Mouse (Mus musculus) 3T3-L1 (cell line): Measurements from ENCODE around the gene Phb2.

Source experiments
- DNase-seq: peaks from one replicate; pipeline ENCODE4 v3.0.0-alpha.2; 2015; ENCODE audit warnings: low read depth, low spot score

Gene Phb2

GRCm38 (mm10) chr6:124690517-124690916, 21.6 kb upstream of the Phb2 start:
- DNase-seq, result no peak

GRCm38 (mm10) chr6:124693243-124693981, 18.7 kb upstream of the Phb2 start:
- DNase-seq, result no peak

- no peak for DNase-seq
Measured at GRCm38 (mm10) chr6:124694166-124694955, 17.8 kb upstream of the Phb2 start.

GRCm38 (mm10) chr6:124696441-124697150, 15.5 kb upstream of the Phb2 start:
- DNase-seq, result peak; percentile 71

- no peak for DNase-seq
Measured at GRCm38 (mm10) chr6:124698751-124699150, 13.4 kb upstream of the Phb2 start.

GRCm38 (mm10) chr6:124699366-124699765, 12.8 kb upstream of the Phb2 start:
- DNase-seq, result no peak

- DNase-seq, result peak; percentile 98
Measured at GRCm38 (mm10) chr6:124699962-124700610, 12.1 kb upstream of the Phb2 start.

- peak; percentile 67 for DNase-seq
Measured at GRCm38 (mm10) chr6:124701338-124701737, 10.8 kb upstream of the Phb2 start.

- no peak for DNase-seq
Measured at GRCm38 (mm10) chr6:124702102-124702783, 9.9 kb upstream of the Phb2 start.

GRCm38 (mm10) chr6:124702784-124703103, 9.4 kb upstream of the Phb2 start:
- DNase-seq, result peak; percentile 88

- DNase-seq, result no peak
Measured at GRCm38 (mm10) chr6:124703789-124704188, 8.3 kb upstream of the Phb2 start.

GRCm38 (mm10) chr6:124704417-124704816, 7.7 kb upstream of the Phb2 start:
- DNase-seq, result no peak

- DNase-seq, result peak; percentile 66
Measured at GRCm38 (mm10) chr6:124706061-124706627, 6.0 kb upstream of the Phb2 start.

- no peak for DNase-seq
Measured at GRCm38 (mm10) chr6:124708289-124708889, 3.7 kb upstream of the Phb2 start.

GRCm38 (mm10) chr6:124712918-124713317, 782 bp downstream of the Phb2 start:
- no peak for DNase-seq

GRCm38 (mm10) chr6:124716864-124717490, 4.8 kb downstream of the Phb2 start:
- DNase-seq, result peak; percentile 66

- no peak for DNase-seq
Measured at GRCm38 (mm10) chr6:124717968-124718367, 5.8 kb downstream of the Phb2 start.

- DNase-seq, result no peak
Measured at GRCm38 (mm10) chr6:124718703-124719102, 6.6 kb downstream of the Phb2 start.

GRCm38 (mm10) chr6:124719354-124719978, 7.3 kb downstream of the Phb2 start:
- DNase-seq, result no peak

- DNase-seq, result no peak
Measured at GRCm38 (mm10) chr6:124720904-124721303, 8.8 kb downstream of the Phb2 start.
